Mouse (Mus musculus): ENCODE data around the gene Dgkh.
A peak's percentile ranks its signal among the peaks of the same experiment; 100 is the strongest.

Dgkh gene

DNA sequence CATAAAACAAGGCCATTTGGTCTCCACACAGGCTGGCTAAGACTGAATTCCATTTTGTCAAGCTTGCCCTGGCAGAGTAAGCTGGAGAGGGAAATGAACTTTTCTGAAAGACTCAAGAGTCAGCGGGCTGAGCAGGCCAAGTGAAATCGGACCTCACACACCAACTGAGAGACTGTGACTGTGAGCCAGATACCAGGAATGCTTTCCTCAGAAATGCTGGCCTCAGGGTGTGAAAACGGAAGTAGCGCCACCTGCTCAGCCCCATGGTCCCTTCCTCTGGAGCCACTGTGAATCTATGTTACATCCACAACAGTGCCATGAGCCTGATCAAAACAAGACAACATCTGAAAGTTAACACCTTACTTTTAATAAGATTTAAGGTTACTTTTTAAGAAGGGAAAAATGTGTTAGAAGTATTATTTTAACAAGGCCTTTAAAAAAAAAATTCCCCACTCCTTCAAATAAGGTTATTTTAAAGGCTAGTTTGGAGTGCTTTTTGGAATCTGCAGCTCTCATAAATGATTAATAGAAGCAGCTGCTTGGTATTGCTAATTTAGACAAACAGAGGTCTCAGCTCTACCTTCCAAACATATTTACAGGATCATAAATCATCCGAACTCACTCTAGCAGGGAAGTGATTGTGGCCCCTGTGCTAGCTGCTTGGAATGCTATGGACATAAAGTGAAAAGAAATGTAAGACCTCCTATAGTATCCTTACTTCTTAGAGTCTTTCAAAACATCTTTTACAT, 193.8 kb downstream of the Dgkh start:
- DNase-seq (ENCODE audit: low spot score in 2 of 2) = no peak

DNA sequence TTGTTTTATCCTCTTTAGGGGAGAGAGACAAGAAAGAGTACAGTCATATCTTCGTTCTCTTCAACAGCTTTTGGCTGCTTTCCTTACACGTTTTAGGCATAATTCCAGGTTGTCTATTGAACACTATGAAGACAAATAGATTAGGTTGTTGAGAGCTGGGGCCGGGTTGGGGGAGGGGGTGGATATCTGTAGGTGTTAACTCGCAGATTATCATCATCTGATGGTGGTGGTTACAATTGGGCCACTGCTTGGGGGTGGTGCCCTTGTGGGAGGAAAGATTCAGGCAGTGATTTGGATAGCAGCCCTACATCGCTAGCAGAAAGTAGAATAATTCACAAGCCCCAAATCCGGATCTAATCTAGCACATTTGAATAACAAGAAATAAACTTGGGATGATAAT, 195.0 kb downstream of the Dgkh start:
- DNase-seq (ENCODE audit: low spot score in 2 of 2) = peak in 1 of 2 experiments; percentile 12

DNA sequence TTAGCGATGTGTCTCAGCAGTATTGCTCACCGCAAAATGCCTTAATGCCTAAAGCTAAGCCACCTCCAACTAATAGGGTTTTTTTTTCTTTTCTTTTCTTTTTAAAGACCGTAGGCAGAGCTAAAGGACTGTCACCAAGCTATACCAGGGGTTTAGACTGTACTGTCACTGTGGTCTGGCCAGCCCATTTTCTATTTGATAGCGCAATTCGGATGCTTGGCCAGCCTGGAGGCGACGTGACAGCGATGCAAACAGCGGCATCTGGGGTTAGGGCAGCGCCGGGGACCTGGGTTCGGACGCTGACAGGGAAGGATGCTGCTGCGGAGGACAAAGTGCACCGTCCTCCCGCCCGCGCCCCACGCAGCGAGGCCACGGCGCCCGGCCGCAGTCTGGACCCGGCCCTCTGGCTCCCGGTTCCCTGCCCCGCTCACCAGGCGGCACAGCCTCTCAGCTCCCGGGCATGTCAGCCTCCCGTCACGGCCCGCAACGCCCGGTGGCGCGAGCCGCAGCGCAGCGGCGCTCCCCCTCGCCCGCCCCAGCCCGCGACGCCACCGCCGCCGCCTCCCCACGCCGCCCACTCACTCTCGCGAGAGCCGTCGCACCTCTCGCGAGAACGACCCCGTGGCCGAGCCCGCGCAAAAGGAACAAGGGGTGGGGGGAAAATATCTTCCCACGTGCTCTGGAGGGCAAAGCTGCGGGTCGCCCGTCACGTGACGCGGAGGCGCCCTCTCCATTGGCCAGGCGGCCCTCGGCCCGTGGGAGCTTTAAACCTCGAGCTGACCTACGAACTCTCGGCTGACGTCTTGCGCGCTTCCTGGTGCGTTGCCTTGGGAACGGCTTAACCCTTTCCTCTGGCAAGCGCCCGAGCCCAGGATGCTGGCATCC, 196.1 kb downstream of the Dgkh start, which contains the start of gene Akap11:
Gene Akap11 (minus strand): TSS at position 528 of the 885 bp plus-strand sequence.
- DNase-seq (ENCODE audit: low spot score in 2 of 2) = peak; percentile 96

DNA sequence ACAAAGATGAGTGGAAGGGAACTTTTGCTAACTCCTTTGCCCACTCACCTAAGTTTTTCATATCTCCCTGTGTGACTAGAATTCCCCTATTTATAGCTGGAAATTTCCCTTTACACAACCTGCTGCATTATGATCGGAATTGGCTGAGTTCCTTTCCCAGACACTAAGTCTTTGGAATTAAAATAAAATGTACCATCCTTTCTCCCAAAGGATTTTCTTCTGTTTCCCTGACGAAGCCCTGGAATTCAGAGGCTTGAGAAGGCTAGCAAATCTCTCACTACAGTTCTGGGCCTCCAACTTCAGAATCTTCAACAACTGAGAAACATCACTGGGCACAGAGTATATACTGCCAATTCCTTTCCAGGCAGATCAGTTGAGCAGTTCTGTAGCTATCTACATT, 197.2 kb downstream of the Dgkh start:
- DNase-seq (ENCODE audit: low spot score in 2 of 2) = no peak

DNA sequence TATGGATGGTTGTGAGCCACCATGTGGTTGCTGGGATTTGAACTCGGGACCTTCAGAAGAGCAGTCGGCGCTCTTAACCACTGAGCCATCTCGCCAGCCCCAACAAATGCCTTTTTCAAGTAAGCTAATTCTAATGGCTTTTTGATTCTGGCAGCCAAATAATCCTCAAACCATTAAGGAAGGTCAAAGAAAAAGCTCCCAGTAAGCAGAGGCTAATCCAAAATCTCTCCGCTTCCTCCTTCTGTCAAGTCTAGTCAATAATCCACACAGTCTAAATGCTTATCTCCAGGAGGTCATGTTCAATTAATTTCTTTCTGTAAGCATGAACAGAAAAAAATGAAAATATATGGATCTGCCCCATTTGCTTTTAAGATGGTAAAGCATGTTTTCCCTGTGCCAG, 197.9 kb downstream of the Dgkh start:
- DNase-seq (ENCODE audit: low spot score in 2 of 2) = no peak

DNA sequence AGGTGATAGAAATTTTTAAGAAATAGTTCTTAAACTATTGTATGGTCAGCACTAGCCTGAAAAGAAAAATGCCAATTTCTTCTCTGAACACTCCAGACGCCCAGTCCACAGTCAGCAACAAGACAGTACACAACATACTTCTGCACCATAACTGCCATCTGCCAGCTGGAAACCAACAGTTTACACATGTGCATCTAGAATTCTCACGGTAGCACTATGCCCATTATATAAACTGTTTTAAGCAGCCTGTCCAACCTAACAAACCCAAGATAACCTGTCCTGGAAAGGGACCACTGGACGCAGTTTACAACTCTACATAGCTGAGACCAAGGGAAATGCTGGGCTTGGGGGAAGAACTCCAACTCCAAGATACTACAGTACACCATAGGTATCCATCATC, 198.9 kb downstream of the Dgkh start:
- DNase-seq (ENCODE audit: low spot score in 2 of 2) = no peak

DNA sequence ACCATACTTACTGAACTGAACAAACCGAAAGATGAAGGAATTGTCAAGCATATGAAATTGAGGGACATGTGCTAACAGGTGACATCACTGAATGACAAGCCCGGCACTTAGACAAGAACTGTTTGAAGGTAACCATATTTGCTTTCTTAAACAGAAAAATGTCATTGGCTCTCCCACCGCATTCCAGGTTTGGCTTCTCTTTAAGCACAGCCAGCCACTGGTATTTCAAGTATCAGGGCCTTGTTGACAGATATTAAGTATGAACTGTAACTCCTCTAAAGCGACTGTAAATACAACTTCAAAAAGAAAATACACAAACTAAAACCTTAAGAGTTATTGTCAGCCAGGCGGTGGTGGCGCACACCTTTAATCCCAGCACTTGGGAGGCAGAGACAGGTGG, 200.2 kb downstream of the Dgkh start:
- DNase-seq (ENCODE audit: low spot score in 2 of 2) = no peak

DNA sequence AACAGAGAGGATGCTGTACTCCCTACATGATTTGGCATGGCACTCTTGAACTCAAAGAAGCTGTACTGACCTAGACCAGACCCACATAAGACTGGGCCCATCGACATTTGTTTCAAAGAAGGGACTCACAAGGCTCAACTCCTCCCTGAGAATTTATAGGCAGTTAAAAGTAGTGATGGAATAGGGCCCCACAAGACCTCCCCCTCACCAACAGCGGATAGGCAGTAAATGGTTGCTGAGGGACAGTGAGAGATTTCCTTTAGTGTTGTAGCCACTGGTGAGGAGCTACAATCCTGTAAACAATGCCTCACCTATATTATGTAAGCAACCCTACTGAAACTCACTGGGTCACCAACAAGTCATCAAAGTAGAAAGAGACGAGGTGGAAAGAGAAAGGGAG, 202.3 kb downstream of the Dgkh start:
- no peak for DNase-seq (ENCODE audit: low spot score in 2 of 2)

DNA sequence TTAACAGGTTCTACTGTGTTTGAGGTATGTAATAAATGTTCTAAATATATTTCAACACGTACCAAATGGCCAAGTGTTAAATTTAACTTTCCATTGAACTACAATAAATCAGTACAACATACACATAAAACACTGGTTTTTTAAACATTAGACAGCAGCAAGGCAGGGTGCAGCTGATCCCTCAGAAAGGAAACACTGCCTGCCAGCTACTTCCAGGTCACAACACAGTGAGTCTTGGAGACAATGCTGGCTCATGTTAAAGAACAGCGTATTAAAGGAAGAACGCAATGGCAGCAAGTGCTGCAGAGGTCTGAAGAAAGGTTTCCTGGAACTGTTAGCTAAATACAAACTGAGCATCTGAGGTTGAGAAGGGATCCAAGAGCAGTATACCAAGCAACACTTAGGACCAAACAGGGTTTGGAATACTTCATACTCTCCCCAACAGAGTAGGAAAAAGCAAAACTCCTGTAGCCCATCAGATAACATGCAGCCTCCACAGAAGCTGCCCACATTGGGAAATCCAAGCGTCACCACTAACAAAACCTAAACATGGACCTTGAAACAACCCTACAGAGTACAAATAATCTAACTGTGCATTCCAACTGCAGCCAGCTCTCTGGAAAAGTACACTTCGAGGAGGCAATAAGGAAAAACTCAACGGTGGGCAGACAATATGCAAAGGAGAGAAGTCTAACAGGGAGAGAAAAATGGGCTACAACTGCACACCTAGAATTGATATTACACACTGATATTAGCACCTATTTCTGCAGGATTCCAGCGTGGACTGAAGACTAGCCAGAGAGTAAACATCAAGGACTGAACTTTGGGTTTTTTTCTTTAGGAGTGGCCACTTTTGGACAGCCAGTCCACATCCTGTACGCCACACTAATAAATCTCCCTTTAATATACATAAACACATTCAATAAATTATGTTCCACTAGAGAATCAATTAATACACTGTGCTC, 203.8 kb downstream of the Dgkh start:
- no peak for DNase-seq (ENCODE audit: low spot score in 2 of 2)

DNA sequence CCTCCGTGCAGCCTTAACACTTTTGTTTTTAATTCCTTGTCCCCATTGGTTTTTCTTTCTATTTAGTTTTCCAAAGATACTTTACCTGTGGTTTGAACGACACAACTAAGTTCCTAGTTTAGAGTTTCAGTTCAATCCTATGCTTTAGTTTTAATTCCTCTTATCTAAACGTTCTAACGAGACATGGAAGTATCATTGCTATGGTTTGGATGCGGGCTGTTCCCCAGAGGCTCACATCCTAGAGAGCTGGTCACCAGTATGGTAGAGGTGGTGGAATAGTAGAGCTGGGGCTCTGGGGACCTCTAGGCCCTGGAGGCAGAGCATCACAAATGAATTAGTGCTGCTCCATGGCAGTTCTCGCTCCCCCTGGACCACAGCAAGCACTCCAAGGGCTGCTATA, 205.7 kb downstream of the Dgkh start:
- DNase-seq (ENCODE audit: low spot score in 2 of 2) = no peak

DNA sequence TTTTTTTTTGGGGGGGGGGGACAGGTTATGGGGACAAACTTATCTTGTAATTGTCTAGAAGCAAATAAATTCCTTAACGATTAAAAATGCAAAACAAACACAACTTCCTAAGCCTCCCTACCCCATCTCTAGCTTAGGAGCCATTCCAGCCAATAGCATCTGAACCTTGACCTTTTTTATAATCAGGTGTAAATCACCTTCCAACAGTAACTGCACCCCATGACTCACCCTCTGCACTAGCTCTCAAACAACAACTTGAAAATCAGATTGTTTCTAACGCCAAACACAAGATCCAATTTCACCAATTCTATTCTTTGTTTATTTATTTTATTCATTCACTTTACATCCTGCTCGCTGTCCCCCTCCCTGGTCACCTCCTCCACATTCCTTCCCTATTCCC, 206.1 kb downstream of the Dgkh start:
- no peak for DNase-seq (ENCODE audit: low spot score in 2 of 2)

DNA sequence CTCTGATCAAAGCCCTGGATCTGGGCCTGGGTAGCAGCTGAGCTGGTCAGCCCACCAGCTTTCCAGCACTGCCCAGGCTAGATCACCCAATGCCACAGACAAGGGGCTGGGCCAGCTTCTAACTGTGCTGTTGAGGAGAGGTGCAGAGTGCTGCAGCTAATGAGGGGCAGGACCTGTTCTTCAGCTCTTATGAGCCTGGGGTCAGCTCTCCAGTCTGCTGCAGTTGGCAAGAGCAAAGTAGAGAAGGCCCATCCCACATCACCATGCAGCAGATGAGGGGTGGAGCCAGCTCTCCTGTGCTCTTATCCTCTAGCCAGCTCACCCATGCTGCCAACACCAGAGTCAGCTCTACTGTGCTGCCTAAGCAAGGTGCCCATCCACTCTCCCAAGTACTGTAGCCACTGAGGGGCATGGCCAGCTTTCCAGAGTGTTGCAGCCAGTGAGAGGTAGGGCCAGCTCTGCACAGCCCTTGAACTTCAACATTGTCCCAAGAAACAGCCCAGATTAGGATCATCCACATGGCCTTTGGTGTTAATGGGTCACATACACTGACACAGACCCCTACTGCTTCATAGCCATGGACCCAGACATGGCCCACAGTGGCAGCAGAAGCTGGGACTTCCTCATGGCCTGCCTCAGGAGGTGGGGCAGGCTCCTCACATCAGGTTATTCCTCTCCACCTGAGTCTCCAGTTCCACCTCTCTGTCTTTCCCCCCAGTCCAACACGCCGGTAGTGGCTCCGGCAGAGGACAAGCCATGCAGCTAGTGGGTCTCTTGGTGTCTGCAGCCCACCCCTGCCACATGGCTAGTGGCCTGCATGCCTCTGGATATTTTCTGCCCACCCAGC, 206.7 kb downstream of the Dgkh start:
- no peak for DNase-seq (ENCODE audit: low spot score in 2 of 2)

DNA sequence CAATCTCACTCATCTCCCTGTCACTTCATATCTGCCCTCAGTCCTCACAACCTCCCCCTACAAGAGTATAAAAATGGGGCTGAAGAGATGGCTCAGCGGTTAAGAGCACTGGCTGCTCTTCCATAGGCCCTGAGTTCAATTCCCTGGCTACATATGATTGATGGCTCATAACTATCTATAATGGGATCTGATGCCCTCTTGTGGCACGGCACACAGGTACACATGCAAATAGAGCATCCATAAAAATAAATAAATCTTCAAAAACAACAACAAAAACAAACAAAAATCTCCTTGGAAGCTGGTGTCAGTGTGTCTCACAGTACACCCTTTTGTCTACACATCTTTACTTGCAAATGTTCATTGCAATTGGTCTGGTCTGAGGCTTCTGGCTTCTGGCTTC, 207.5 kb downstream of the Dgkh start:
- no peak for DNase-seq (ENCODE audit: low spot score in 2 of 2)

DNA sequence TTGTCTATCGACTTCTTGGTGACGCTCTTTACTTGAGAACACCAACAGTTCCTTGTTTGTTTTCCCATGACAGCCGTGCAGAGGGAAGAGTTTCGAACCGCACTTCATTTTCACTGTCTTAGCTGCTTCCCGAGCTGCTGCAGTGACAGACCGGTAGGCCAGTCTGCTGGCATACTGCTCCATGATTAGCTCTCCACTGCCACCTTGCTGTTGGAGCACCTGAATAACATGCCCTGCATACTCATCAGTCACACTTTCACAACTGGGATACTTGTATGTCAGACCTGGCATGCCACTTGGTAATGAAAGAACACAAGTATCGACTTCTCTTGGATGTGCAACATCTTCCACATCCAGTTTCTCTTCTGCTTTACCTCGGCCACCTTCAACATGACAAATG, 221.9 kb downstream of the Dgkh start:
- no peak for DNase-seq (ENCODE audit: low spot score in 2 of 2)

DNA sequence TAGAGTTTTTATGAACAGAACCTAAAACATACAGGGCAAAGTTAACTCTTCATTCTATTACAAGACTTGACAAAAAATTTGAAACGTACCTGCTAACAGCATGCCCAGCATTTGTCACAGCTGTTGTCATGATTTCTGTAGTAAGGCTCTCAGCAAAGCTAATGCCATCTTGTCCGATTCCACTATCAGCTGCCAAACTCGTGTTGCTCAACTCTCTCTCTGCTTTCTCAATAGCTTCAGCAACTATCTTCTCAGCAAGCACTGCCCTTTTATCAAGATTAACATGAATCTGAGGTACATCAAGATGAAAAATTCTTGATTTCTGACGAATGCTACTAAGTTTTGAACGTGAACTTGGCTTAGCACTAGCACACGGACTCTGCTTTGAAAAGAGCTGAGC, 222.8 kb downstream of the Dgkh start:
- DNase-seq (ENCODE audit: low spot score in 2 of 2) = no peak
